Mouse (Mus musculus): ENCODE data around the gene Zfp618. TPM values are rescaled to one million over a fixed set of nuclear protein-coding genes. Genes with fewer than 3 reads are reported as not detected.

Gene Zfp618
- total RNA-seq, 2 experiments from 2014 or later: 5.3 to 7.0 TPM

- DNase-seq (ENCODE audit: low spot score in 2 of 2): no peak
Observed at GRCm38 (mm10) chr4:63027451-63027850, 62.1 kb downstream of the Zfp618 start.

DNA sequence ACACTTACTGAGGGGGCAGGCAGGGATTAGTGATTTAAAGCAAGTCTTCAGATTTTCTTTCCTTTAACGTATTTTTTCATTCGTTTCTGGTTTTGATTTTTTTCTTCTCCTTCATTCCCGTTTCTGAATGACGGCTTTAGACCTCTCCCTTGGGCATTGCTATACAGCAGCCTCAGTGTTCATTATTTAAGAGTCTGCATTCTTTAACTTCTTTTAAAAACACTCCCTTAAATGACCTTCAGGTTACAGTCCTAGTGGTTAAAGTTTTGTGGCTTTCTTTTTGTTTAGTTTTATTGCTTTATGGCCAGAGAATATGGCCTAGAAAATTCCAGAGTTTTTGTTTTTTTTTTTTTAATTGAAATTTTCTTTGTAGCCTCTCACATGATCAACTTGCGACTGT, 64.8 kb downstream of the Zfp618 start:
- no peak for DNase-seq (ENCODE audit: low spot score in 2 of 2)

GRCm38 (mm10) chr4:63031240-63031639, 65.9 kb downstream of the Zfp618 start:
- DNase-seq (ENCODE audit: low spot score in 2 of 2): no peak

DNA sequence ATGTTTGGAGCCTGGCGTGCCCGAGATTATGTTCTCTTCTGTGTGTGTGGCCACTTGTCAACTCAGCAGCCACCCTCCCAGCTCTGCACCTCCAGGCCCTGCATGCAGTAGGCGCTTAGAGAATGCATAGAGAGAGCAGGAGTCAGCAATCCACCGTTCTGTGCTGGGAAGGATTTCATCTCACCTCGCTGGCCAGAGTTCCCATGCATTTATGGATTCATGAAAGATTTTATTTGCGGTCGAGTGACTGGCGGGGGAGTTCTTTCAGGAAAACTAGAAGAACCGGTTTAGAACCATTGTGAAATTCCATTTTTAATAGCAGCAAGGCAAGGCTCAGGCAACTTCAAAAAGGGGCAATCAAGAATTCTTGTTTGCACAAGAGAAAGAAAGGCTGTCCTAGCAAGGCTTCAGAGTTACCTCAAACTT, 67.2 kb downstream of the Zfp618 start:
- DNase-seq (ENCODE audit: low spot score in 2 of 2): no peak

DNA sequence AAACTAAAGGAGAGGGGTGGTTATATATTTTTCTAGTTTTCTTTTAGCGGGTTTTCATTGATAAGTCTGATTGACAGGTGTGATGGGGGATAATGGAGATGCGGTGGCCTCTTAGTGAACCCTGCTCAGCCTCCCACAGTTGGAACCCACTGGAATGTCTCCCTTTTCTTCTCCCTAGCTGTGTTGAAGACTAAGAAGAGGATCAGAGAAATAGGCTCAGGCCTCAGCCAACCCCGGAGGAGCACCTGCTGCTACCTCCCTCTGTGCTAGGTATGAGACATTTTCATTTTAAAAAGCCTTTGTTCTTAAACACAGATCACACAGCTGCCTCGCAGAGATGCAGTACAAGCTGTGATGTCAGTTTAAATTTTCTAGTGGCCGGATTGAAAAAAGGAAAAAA, 68.4 kb downstream of the Zfp618 start:
- no peak for DNase-seq (ENCODE audit: low spot score in 2 of 2)

DNA sequence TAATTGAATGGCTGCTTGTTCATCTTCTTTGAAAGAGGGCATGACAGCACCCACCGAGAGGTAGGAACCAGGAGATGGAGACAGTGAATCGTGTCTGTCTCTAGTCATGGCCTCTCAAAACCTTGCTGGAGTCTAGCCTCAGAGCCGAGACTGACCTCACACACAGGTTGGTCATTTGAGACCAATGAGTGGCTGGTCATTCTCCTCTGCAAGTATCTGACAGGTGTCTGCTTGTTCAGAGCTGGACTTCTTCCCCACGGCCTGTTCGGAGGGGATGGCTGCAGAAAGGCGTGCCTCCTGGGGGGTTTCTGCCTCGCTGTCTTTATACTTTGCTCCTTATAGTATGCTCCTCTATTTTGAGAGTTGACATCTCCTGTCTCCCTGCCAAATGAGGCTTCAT, 70.6 kb downstream of the Zfp618 start:
- DNase-seq (ENCODE audit: low spot score in 2 of 2): no peak

- DNase-seq (ENCODE audit: low spot score in 2 of 2): no peak
Observed at GRCm38 (mm10) chr4:63036790-63037189, 71.4 kb downstream of the Zfp618 start.

DNA sequence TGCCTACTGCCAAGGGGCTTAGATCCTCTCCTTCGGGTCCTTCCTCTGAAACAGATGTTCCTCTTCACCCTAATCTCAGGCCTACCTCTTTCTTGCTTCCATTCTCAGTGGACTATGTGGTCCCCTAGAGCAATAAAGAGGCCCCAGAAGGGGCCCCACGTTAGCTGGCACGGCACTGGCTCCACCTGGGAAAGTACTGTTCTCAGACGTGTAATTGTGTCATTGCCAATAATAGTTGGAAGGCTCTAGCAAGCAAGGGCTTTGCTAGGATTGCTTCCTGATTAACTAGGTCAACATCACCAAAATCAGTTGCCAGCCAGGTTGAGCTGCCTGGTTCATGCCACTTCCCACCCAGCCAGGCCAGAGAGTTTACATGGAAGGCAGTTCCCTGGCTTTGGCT, 72.2 kb downstream of the Zfp618 start:
- DNase-seq (ENCODE audit: low spot score in 2 of 2): no peak

GRCm38 (mm10) chr4:63038265-63038664, 72.9 kb downstream of the Zfp618 start:
- peak in 1 of 2 experiments; percentile 3 for DNase-seq (ENCODE audit: low spot score in 2 of 2)

DNA sequence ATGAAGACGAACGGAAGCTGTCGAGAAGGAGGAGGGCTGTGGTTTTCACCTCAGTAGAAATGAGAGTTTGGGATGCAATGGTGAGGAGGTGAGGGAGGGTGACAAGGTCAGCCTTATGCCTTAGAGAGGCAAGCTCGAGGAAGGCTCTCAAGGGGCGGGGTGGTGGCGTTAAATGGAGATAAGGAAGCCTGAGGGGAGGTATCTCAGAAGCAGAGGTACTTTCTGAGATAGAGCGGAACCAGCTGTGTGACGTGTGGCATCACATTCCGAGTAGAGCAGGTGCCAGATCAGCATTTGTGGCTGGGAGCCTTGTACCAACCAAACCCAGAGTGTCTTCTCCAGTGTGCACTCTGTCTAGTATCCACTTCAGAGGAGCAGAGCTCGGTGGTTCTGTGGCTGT, 73.6 kb downstream of the Zfp618 start:
- DNase-seq (ENCODE audit: low spot score in 2 of 2): no peak

DNA sequence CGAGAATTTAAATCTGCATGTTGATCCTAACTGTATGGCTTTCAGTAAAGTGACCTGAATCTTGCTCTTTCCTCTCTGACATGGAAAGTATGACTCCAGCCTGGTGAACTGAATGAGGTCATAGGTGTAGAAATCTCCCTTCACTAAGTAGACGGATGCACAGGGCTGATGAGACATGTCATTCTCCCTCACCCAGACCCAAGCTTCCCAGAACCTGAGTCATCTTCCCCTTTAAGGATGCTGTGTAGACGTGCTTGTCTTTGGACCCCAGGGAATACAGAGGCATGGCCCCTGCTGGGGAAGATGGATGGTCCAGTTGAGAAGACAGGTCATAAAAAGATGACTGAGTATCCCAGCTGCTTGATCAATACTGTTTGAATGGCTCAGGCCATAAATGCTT, 83.2 kb downstream of the Zfp618 start:
- DNase-seq (ENCODE audit: low spot score in 2 of 2): no peak

DNA sequence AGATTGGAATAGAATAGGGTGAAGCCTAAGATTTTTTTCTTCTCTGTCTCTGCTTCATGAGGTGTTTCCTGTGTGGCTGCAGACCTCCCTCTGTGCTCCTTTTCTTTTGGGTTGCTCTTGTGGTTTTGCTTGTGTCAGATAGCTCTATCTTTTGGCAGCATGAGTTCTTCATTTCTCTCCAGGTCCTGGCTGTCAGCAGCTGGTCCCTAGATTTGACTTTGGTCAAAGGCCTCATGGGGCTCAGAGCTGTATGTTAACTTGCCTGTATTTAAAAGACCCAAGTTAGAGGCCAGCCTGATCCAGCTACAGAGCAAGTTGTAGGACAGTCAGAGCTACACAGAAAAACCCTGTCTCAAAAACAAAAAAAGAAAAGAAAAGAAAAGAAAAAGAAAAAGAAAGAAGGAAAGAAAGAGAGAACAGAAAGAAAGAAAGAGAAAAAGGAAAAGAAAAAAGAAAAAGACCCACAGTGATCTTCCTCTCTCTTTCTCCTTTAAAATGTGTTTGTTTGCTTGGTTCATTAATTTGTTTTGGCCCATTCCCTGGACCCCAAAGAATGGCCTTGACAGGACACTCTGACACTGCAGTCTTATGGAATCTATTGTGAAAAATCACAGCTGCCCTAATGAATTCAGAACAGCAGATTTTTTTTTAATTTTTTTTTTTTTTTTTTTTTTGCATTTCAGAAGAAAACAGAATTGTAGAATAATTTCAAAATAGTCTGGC, 84.4 kb downstream of the Zfp618 start:
- DNase-seq (ENCODE audit: low spot score in 2 of 2): no peak

DNA sequence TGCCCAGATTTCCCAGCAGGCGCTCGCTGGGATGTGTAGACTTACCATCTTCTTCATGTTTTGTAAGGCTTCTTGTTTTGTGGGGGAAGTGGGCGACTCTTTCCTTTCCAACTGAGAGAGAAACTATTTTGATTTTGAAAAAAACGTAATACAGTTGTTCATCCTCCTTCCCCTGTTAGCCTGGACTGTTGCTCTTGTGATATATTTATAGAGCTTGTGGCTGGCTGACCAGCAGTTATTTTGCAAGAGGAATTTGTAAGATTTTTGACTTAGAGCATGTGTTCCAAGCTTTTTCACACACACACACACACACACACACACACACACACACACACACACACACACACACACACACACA, 84.9 kb downstream of the Zfp618 start:
- DNase-seq (ENCODE audit: low spot score in 2 of 2): no peak

DNA sequence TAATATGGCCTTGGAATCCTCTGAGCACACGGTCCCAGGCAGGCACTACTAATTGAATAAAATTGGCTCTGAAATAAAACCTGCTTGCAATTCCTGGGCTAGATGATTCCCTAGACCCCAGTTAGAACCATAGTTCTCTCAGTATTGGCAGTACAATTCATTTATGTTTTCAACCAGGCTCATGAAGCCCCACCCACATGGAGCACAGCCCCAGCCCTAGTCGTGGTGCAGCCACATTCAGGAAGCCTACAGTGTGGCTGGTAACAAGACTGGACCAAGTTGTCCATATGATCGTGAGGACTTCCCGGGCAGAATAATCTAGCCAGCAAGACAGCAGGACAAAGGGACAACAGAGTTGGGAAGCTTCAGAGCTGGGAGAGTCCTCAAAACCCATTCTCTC, 85.6 kb downstream of the Zfp618 start:
- no peak for DNase-seq (ENCODE audit: low spot score in 2 of 2)

- no peak for DNase-seq (ENCODE audit: low spot score in 2 of 2)
Observed at GRCm38 (mm10) chr4:63051940-63052661, 86.7 kb downstream of the Zfp618 start.

- no peak for DNase-seq (ENCODE audit: low spot score in 2 of 2)
Observed at GRCm38 (mm10) chr4:63052662-63053033, 87.3 kb downstream of the Zfp618 start.

DNA sequence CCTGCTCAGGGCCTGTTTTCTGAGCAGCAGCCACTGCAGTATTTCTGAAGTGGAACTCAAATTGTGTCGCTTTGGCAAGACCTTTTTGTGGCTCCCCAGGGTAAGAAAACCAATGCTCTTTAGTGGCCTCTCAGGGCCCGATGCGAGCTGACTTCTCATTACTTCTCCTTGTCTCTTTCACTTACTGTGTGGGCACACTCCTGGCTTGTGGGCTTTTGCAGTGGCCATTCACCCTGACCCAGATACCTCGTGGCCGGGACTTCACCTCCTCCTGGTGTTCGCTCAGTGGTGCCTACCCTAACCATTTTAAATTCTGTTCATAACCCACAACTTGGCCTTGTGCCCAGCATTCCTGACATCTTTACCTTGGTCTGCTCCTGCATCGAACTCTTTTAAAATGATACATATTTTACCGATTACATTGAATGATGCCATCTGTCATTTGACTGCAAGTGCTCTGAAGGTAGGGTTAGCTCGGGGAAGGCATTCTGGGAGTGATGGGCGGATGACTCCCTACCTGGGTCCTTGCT, 89.9 kb downstream of the Zfp618 start:
- no peak for DNase-seq (ENCODE audit: low spot score in 2 of 2)

DNA sequence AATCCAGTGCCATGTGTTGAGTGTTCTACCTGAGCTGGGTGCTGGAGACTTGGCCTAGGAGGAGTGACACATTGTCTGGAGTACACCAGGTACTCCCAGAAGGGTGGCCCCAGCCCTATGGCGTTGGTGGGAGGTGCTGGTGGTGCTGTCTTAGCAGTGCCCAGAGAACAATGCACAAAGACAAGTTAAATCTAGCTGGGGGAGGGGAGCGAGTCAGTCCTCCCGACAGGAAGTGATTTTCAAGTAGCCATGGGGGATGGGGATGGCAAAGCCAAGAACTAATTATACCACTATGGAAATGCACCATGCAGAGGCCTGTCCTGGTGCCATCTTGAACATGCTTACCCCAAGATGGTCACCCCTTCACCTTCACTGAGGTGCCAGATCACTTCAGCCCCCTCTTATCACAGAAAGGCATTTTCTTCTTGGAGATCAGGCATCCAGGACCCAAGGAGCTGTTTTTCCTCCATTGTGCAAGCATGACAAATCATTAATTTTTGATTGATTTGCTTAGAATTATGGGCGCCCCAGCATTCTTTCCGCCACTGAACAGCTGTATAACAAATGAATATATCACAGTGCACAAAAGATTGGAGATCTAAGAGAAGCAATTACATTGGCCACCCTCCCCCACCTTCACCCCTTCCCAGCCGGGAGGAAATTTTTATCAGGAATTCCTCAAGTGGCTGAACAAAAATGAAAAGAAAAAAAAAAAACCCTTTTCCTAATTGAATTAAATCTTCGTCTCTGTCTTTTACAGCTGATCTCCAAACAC, 91.5 kb downstream of the Zfp618 start:
- no peak for DNase-seq (ENCODE audit: low spot score in 2 of 2)

GRCm38 (mm10) chr4:63057581-63057980, 92.2 kb downstream of the Zfp618 start:
- DNase-seq (ENCODE audit: low spot score in 2 of 2): no peak

GRCm38 (mm10) chr4:63058686-63059085, 93.3 kb downstream of the Zfp618 start:
- DNase-seq (ENCODE audit: low spot score in 2 of 2): no peak

GRCm38 (mm10) chr4:63060358-63060757, 95.0 kb downstream of the Zfp618 start:
- DNase-seq (ENCODE audit: low spot score in 2 of 2): no peak

- DNase-seq (ENCODE audit: low spot score in 2 of 2): no peak
Observed at GRCm38 (mm10) chr4:63061411-63061810, 96.0 kb downstream of the Zfp618 start.
